Mouse (Mus musculus): ENCODE data around the gene Tshz3.

Tshz3 gene

DNA sequence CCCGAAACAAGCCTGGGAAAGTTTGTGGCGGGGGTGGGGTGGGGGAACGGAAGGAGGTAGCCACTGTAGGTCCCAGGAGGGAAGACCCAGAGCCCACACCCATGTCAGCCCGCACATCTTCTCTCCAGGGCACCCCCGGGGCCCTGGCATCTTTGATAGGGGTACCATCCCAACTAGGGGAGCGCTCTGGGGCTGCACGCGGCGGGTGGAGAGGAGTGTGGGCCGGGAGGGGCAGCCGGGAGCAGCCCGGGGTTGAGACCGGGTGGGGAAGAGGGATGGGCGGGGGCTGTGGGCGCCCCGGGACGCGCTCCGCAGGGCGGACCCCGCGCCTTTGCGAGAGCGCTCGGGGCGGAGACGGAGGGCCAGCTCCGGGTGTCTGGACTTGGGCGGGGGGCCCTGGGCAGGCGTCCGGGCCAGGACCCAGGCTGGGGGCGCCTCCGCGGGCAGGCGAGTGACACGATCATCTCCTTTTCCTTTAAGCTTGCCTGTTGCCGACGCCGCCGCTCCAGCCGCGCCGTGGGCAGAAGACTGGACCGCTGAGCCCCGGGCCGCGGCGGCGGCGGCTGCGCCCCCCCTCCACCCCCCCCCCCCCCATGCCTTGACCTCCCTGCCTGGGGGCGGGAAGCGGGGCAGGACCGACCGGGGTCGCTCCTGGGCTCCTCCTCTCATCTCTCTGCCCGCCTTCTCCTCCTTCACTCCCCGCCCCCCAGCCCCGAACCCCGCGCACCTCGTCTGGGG lies 631 bp upstream of the Tshz3 start:
- peak; percentile 74 for DNase-seq (ENCODE audit: low read depth, low spot score)

- no peak for DNase-seq (ENCODE audit: low read depth, low spot score)
These were observed 650 bp downstream of the Tshz3 start for GRCm38 (mm10) chr7:36698589-36698946.

GRCm38 (mm10) chr7:36699001-36699987 lies 1.4 kb downstream of the Tshz3 start:
- no peak for DNase-seq (ENCODE audit: low read depth, low spot score)

- DNase-seq (ENCODE audit: low read depth, low spot score): no peak
These were observed 8.7 kb downstream of the Tshz3 start for GRCm38 (mm10) chr7:36706636-36707035.

GRCm38 (mm10) chr7:36707266-36707665 lies 9.3 kb downstream of the Tshz3 start:
- no peak for DNase-seq (ENCODE audit: low read depth, low spot score)

- no peak for DNase-seq (ENCODE audit: low read depth, low spot score)
These were observed 9.9 kb downstream of the Tshz3 start for GRCm38 (mm10) chr7:36707681-36708350.

GRCm38 (mm10) chr7:36708823-36709222 lies 10.9 kb downstream of the Tshz3 start:
- DNase-seq (ENCODE audit: low read depth, low spot score): no peak

DNA sequence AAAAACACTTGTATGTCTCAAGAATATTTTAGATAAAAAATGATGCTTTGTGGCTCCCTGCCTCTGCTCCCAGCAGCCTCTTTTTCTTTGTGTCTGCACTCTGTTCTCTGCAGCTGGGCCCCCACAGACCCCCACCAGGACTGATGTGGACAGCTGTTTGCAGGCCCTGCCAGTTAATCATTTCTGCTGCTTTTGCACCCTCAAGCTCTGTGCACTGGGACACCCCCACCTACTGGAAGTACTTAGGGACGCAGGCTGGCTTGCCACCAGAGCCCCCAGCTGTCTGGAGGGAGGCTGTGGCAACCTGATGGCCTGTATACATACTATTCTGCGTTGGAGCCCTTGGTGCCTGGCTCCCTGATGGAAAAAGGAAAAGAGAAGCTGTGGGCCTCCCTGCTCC lies 11.3 kb downstream of the Tshz3 start:
- DNase-seq (ENCODE audit: low read depth, low spot score): peak; percentile 50

- DNase-seq (ENCODE audit: low read depth, low spot score): no peak
These were observed 12.1 kb downstream of the Tshz3 start for GRCm38 (mm10) chr7:36709974-36710373.

DNA sequence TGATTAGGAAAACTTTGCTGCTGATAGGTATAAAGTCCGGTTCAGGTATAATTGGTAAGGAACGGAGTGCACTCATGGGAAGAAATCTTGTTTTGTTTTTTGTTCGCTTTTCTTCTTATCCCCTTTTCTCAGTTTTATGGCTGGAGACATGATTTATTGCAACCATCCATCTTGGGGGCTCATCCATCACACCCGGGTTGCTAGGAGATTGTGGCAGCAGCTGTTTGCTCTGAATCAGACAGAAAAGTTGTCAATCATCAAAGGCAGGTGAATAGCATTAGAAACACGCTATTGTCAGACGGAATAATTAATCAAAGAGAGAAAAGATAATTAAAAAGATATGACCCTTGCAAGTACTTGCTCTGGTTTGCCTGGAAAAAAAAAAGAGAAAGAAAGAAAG lies 12.5 kb downstream of the Tshz3 start:
- no peak for DNase-seq (ENCODE audit: low read depth, low spot score)

GRCm38 (mm10) chr7:36711766-36712165 lies 13.8 kb downstream of the Tshz3 start:
- no peak for DNase-seq (ENCODE audit: low read depth, low spot score)

DNA sequence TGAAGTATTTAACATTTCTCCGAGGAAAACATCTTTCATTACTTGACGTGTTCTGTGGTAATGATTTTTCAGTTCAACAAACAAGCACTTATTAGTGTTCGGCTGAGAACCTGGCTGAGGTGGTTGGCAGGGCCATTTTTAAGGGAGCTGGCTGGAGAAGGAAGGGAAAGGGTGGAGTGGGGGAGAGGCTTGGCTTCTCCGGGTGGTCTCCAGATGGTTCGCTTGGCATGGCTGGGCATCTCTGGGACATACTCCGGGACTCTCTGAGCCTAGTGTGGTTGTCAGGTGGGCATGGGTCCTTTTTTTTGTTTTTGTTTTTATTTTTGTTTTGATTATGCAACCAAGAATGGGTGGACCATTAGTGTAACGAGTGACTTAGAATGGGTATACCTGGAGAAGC lies 16.4 kb downstream of the Tshz3 start:
- no peak for DNase-seq (ENCODE audit: low read depth, low spot score)

DNA sequence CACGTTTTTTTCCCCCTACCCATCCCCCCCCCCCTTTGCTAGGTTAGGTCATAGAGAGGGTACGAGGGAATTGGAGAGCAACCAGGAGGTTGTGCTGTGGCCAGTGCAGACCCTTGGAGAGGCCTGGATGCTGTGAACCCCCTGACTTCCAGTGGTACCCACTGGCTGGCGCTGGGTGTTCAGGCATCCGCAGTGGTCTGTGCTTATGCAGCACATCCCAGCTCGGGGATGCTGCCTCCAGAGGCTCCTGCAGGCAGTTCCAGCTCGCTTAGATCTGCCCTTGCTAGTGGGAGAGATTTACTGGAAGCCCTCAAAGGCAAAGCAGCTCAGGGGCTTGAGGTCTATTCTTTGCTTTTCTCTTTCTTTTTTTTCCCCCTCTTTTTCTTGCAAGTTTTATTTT lies 19.3 kb downstream of the Tshz3 start:
- DNase-seq (ENCODE audit: low read depth, low spot score): peak; percentile 19

DNA sequence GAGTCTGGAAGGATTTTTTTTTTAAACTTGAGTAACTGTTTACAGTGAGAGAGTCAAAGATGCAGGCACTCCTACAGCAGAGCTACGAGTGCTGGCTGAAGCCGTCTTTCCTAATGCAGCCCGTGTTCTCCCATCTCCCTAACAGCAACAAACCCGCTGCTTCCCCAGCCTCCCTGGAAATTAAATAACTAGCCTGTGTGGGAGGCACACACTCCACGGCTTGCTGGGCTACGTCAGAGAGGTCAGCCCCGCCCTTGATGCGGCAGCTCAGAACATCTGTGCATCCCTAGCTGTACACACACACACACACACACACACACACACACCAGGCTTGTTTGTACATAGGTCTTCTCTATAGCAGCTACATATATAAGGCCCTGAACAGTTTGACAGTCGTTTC lies 22.9 kb downstream of the Tshz3 start:
- DNase-seq (ENCODE audit: low read depth, low spot score): no peak

GRCm38 (mm10) chr7:36736303-36737050 lies 38.6 kb downstream of the Tshz3 start:
- peak; percentile 6 for DNase-seq (ENCODE audit: low read depth, low spot score)

GRCm38 (mm10) chr7:36751480-36751879 lies 53.6 kb downstream of the Tshz3 start:
- DNase-seq (ENCODE audit: low read depth, low spot score): peak; percentile 17

DNA sequence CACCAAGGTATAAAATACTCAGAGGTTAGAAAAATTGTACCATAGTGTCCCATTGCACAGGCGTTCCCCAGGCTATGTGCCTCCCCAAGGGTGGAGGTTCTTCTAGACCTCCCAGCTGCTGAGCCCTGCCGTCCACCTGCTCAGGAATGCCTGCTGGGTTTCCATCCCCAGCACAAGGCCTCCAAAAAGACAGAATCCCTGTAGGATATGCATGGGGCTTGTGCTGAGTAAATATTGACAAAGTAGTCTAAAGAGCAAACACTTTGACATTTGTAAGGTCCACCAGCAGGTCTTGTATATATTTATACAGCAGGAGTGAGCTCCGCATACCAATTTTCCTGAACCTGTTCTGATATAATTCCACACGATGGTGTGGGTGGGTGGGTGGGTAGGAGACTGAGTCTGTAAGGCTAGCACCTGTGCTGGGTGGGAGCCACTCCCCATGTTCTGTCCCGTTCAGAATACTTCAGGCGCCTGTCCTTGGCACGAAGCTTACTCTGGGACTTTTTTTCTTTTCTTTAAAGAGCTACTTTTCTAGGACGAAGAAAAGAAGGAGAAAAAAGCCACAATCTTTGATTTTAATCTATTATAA lies 69.7 kb downstream of the Tshz3 start:
- DNase-seq (ENCODE audit: low read depth, low spot score): no peak

GRCm38 (mm10) chr7:36773086-36773485 lies 75.2 kb downstream of the Tshz3 start:
- no peak for DNase-seq (ENCODE audit: low read depth, low spot score)

- no peak for DNase-seq (ENCODE audit: low read depth, low spot score)
These were observed 79.0 kb downstream of the Tshz3 start for GRCm38 (mm10) chr7:36776956-36777355.

- DNase-seq (ENCODE audit: low read depth, low spot score): no peak
These were observed 80.5 kb downstream of the Tshz3 start for GRCm38 (mm10) chr7:36778456-36778855.

DNA sequence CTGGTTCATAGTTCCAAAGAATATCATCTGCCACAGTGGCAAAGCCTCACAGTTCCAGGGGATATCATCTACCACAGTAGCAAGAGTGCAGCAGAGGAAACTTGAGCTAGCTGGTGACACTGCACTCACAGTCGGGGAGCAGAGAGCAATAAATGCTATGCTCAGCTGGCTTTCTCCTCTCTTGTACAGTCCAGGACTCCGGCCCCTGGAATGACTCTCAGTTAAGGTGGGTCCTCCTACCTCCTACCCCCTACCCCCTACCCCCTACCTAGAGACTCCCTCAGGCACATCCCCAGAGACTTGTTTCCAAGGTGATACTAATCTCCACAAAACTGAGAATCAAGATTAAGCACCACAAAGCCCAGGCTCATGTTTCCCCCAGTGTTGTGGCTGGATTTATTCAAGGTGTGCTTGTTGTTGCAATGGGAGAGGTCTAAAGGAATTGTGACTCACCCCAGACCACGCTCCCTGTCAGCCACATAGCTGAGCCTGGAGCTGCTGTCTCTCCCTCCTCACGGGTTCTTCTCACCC lies 86.4 kb downstream of the Tshz3 start:
- DNase-seq (ENCODE audit: low read depth, low spot score): no peak

Measured in ZHBTc4 (cell line).